Comparison of ENCODE assay signal across 26 mouse cellular contexts in genomic region chr6:58650136-58650535, GRCm38 (mm10).
DNase-seq lines count a peak whose midpoint lies in the region; ATAC-seq and TF ChIP-seq lines count a peak whose summit lies in the region.
"Had no signal": no experiment of that assay in that cellular context is flagged by ENCODE, and none has a peak within 500 bp of the region (broad histone marks: within the 10 kb centered on the region; RNA-seq: fewer than 3 reads in every experiment).

No protein-coding gene starts in this region.

- H3K9me3 ChIP-seq in heart, embryonic 12.5 days (replicated peaks), result no peaks in the 10 kb centered on the region
- no peaks in the 10 kb centered on the region for H3K9me3 ChIP-seq in liver, postnatal 0 days (ENCODE audit: low read length)
- H3K9me3 ChIP-seq in liver, embryonic 15.5 days (replicated peaks), result no peaks in the 10 kb centered on the region
- H3K9me3 ChIP-seq: embryonic facial prominence, embryonic 13.5 days; forebrain, embryonic 10.5 days; forebrain, embryonic 15.5 days; limb, embryonic 13.5 days; midbrain, embryonic 13.5 days; neural tube, embryonic 13.5 days had no signal

- intact Hi-C loops in heart, adult 2 months (cut with DNase I), result no loop called here

- DNase-seq in heart, adult 2 months, result no peak
- DNase-seq in kidney, adult 8-10 months, result peak; percentile 27 to 43
- no peak for DNase-seq in kidney, adult 18-20 months
- DNase-seq in liver, adult 2 months (ENCODE audit: extremely low read depth, low read depth, low spot score), result peak; percentile 65
- no peak for DNase-seq in liver, postnatal 0 days
- DNase-seq: adrenal gland, postnatal 25 days; cerebellum, adult 18-20 months; cerebellum, postnatal 10 days; kidney, postnatal 10 days; lung, adult 2 months; lung, postnatal 10 days; right cerebral cortex, postnatal 4 days; thymus, adult 18-20 months; thymus, postnatal 25 days had no signal

- TF ChIP-seq EP300 in heart, adult 2 months (IDR thresholded peaks at IDR 0.05; ENCODE audit: insufficient read depth, low read depth, low read length), result no peak
- no peak for TF ChIP-seq EP300 in liver, postnatal 0 days (IDR thresholded peaks at IDR 0.05; ENCODE audit: low read depth)

- no peak overlapping the region for H3K4me2 ChIP-seq in heart, embryonic 12.5 days
- H3K4me2 ChIP-seq in liver, postnatal 0 days (ENCODE audit: low read depth, low read length), result no peak overlapping the region
- H3K4me2 ChIP-seq in liver, embryonic 15.5 days, result peak overlapping the region; percentile 35
- H3K4me2 ChIP-seq: embryonic facial prominence, embryonic 13.5 days; forebrain, embryonic 15.5 days; limb, embryonic 13.5 days; midbrain, embryonic 13.5 days; neural tube, embryonic 13.5 days had no signal

- WGBS in heart, adult 2 months, result 39% methylated on average over 3 of the region's 3 CpGs
- WGBS in heart, embryonic 12.5 days, result 89% methylated on average over 3 of the region's 3 CpGs
- WGBS in liver, adult 2 months, result 20% methylated on average over 3 of the region's 3 CpGs
- 87% methylated on average over 3 of the region's 3 CpGs for WGBS in liver, postnatal 0 days (ENCODE audit: insufficient replicate concordance)
- WGBS in liver, embryonic 15.5 days (ENCODE audit: insufficient replicate concordance), result 83% methylated on average over 3 of the region's 3 CpGs

- H3K9ac ChIP-seq in heart, adult 2 months (ENCODE audit: low read depth, low read length), result no peak overlapping the region
- H3K9ac ChIP-seq in heart, embryonic 12.5 days, result no peak overlapping the region
- no peak overlapping the region for H3K9ac ChIP-seq in liver, adult 2 months (ENCODE audit: low read depth, low read length)
- no peak overlapping the region for H3K9ac ChIP-seq in liver, postnatal 0 days (replicated peaks)
- H3K9ac ChIP-seq in liver, embryonic 15.5 days, result no peak overlapping the region
- H3K9ac ChIP-seq: embryonic facial prominence, embryonic 13.5 days; forebrain, embryonic 15.5 days; limb, embryonic 13.5 days; midbrain, embryonic 13.5 days; neural tube, embryonic 13.5 days had no signal

- no peaks in the 10 kb centered on the region for H3K79me2 ChIP-seq in heart, adult 2 months (replicated peaks; ENCODE audit: control insufficient read depth, insufficient read depth, low read length)
- peaks cover 11% of the 10 kb centered on the region; the same call in 1 of the 2 replicates for H3K79me2 ChIP-seq in liver, adult 2 months (ENCODE audit: control insufficient read depth, insufficient read depth, low read length)

- H3K36me3 ChIP-seq in heart, adult 2 months (ENCODE audit: control insufficient read depth, insufficient read depth, low read length), result peaks cover 34% of the 10 kb centered on the region
- no peaks in the 10 kb centered on the region for H3K36me3 ChIP-seq in heart, embryonic 12.5 days
- no peaks in the 10 kb centered on the region for H3K36me3 ChIP-seq in liver, adult 2 months (ENCODE audit: control insufficient read depth, insufficient read depth, low read length)
- peaks cover 7% of the 10 kb centered on the region; the same call in 1 of the 2 replicates for H3K36me3 ChIP-seq in liver, postnatal 0 days (replicated peaks; ENCODE audit: insufficient read depth, low read length)
- peaks cover 56% of the 10 kb centered on the region for H3K36me3 ChIP-seq in liver, embryonic 15.5 days (replicated peaks)
- H3K36me3 ChIP-seq: embryonic facial prominence, embryonic 13.5 days; forebrain, embryonic 10.5 days; forebrain, embryonic 15.5 days; limb, embryonic 13.5 days; midbrain, embryonic 13.5 days; neural tube, embryonic 13.5 days had no signal

- peaks cover 10% of the 10 kb centered on the region for H3K4me1 ChIP-seq in heart, adult 2 months (ENCODE audit: control insufficient read depth, insufficient read depth, low read length)
- peaks cover 9% of the 10 kb centered on the region for H3K4me1 ChIP-seq in heart, embryonic 12.5 days (replicated peaks)
- peaks cover 18% of the 10 kb centered on the region for H3K4me1 ChIP-seq in liver, adult 2 months (ENCODE audit: control insufficient read depth, insufficient read depth, low read length)
- peaks cover 13% of the 10 kb centered on the region for H3K4me1 ChIP-seq in liver, postnatal 0 days (ENCODE audit: insufficient read depth)
- H3K4me1 ChIP-seq in liver, embryonic 15.5 days (replicated peaks), result peaks cover 75% of the 10 kb centered on the region
- H3K4me1 ChIP-seq: embryonic facial prominence, embryonic 13.5 days; forebrain, embryonic 10.5 days; forebrain, embryonic 15.5 days; limb, embryonic 13.5 days; midbrain, embryonic 13.5 days; neural tube, embryonic 13.5 days had no signal

- no peaks in the 10 kb centered on the region for H3K27me3 ChIP-seq in heart, adult 2 months (ENCODE audit: control insufficient read depth, insufficient read depth, low read length)
- no peaks in the 10 kb centered on the region for H3K27me3 ChIP-seq in heart, embryonic 12.5 days (replicated peaks)
- no peaks in the 10 kb centered on the region for H3K27me3 ChIP-seq in liver, adult 2 months (ENCODE audit: control insufficient read depth, insufficient read depth, low read length)
- no peaks in the 10 kb centered on the region for H3K27me3 ChIP-seq in liver, postnatal 0 days (ENCODE audit: insufficient read depth, low read length)
- H3K27me3 ChIP-seq in liver, embryonic 15.5 days, result no peaks in the 10 kb centered on the region
- H3K27me3 ChIP-seq: embryonic facial prominence, embryonic 13.5 days; forebrain, embryonic 15.5 days; limb, embryonic 13.5 days; midbrain, embryonic 13.5 days; neural tube, embryonic 13.5 days had no signal

- ATAC-seq in heart, embryonic 12.5 days (ENCODE audit: insufficient number of reproducible peaks, low FRiP score), result no peak
- no peak for ATAC-seq in liver, postnatal 0 days
- ATAC-seq in liver, embryonic 15.5 days (ENCODE audit: insufficient read depth), result no peak
- ATAC-seq: CD4-positive, CD25-positive, alpha-beta regulatory T cell, adult 4 months; forebrain, embryonic 15.5 days; hindbrain, embryonic 16.5 days; midbrain, embryonic 13.5 days had no signal

- peak overlapping the region; percentile 70 for H3K27ac ChIP-seq in heart, adult 2 months
- no peak overlapping the region for H3K27ac ChIP-seq in heart, embryonic 12.5 days (ENCODE audit: poor library complexity, severe bottlenecking)
- H3K27ac ChIP-seq in liver, adult 2 months (replicated peaks; ENCODE audit: insufficient read depth, low read depth, low read length), result peak overlapping the region; percentile 71
- H3K27ac ChIP-seq in liver, postnatal 0 days (ENCODE audit: low read depth), result no peak overlapping the region
- H3K27ac ChIP-seq in liver, embryonic 15.5 days (replicated peaks), result peak overlapping the region; percentile 59
- H3K27ac ChIP-seq: embryonic facial prominence, embryonic 13.5 days; forebrain, embryonic 10.5 days; forebrain, embryonic 15.5 days; limb, embryonic 13.5 days; macrophage; midbrain, embryonic 13.5 days; neural tube, embryonic 13.5 days; stomach, postnatal 0 days had no signal

- TF ChIP-seq CTCF in heart, adult 2 months (IDR thresholded peaks at IDR 0.05), result no peak
- TF ChIP-seq CTCF in liver, adult 2 months (IDR thresholded peaks at IDR 0.05; ENCODE audit: low read depth, low read length), result no peak
- TF ChIP-seq CTCF in liver, postnatal 0 days (IDR thresholded peaks at IDR 0.05; ENCODE audit: low read depth), result no peak

- peak overlapping the region; percentile 10; the same call in 1 of the 2 replicates for H3K4me3 ChIP-seq in heart, adult 2 months
- no peak overlapping the region for H3K4me3 ChIP-seq in heart, embryonic 12.5 days
- no peak overlapping the region for H3K4me3 ChIP-seq in liver, adult 2 months (ENCODE audit: insufficient read depth, low read depth, low read length)
- no peak overlapping the region for H3K4me3 ChIP-seq in liver, postnatal 0 days (ENCODE audit: low read depth, low read length)
- H3K4me3 ChIP-seq in liver, embryonic 15.5 days (replicated peaks), result no peak overlapping the region
- H3K4me3 ChIP-seq: embryonic facial prominence, embryonic 13.5 days; forebrain, embryonic 10.5 days; forebrain, embryonic 15.5 days; limb, embryonic 13.5 days; midbrain, embryonic 13.5 days; neural tube, embryonic 13.5 days had no signal

- TF ChIP-seq POLR2A in heart, adult 2 months (IDR thresholded peaks at IDR 0.05; ENCODE audit: insufficient read depth, low read depth, low read length), result no peak
- TF ChIP-seq POLR2A in liver, adult 2 months (IDR thresholded peaks at IDR 0.05; ENCODE audit: extremely low read depth, insufficient read depth, low read length), result no peak

Comparison
In these comparisons a context has a peak if more than half of its experiments do, and no peak if none do; other contexts are left out.
1. DNase-seq: peak in kidney, adult 8-10 months (2 of 2) and liver, adult 2 months (single experiment); none in heart, adult 2 months (0 of 2), kidney, adult 18-20 months (single experiment) and liver, postnatal 0 days (single experiment).
2. H3K27ac ChIP-seq: peak in heart, adult 2 months (single experiment), liver, adult 2 months (single experiment) and liver, embryonic 15.5 days (single experiment); none in heart, embryonic 12.5 days (single experiment) and liver, postnatal 0 days (single experiment).